Mouse (Mus musculus): ENCODE data around the gene Mapk8. TPM values are rescaled to one million over a fixed set of nuclear protein-coding genes. Genes with fewer than 3 reads are reported as not detected.

The Mapk8 gene
- polyA plus RNA-seq (2014; fragmentation: Nextera tagmentation; extraction: Ambion mirVana): 44.9 and 55.6 TPM in 2 replicates

- Histone ChIP-seq H3K4me2 (ENCODE audit: low read depth, low read length) (peak within 1 kb of the TSS; percentile 57), H3K27me3 (ENCODE audit: control insufficient read depth, insufficient read depth, low read length) (peaks cover 3% of the 10 kb centered on the region; the same call in 1 of the 2 replicates), H3K9ac (replicated peaks; ENCODE audit: low read depth, low read length) (peak within 1 kb of the TSS; percentile 93), H3K27ac (ENCODE audit: low read depth, low read length) (peak within 1 kb of the TSS; percentile 93), H3K4me1 (ENCODE audit: control insufficient read depth, insufficient read depth, low read length) (peaks cover 5% of the 10 kb centered on the region; the same call in 1 of the 2 replicates), H3K9me3 (ENCODE audit: control insufficient read depth, low read length) (no peaks in the 10 kb centered on the region), H3K36me3 (ENCODE audit: control insufficient read depth, insufficient read depth, low read length) (no peaks in the 10 kb centered on the region), H3K4me3 (ENCODE audit: low read depth, low read length) (peak within 1 kb of the TSS; percentile 86)
- peak; percentile 97 for ATAC-seq (ENCODE audit: low read depth)
- 1% methylated on average over 55 of the region's 70 CpGs for whole genome bisulfite sequencing
These were observed at the start of gene Mapk8 for GRCm38 (mm10) chr14:33447027-33447569. Gene Mapk8, minus strand, starts transcription at chr14:33447158.

GRCm38 (mm10) chr14:33495226-33495625 lies 48.3 kb upstream of the Mapk8 start:
- 69% methylated on average over 4 of the region's 4 CpGs for WGBS
- Histone ChIP-seq H3K9ac (replicated peaks; ENCODE audit: low read depth, low read length) (no peak overlapping the region), H3K4me3 (ENCODE audit: low read depth, low read length) (no peak overlapping the region), H3K9me3 (ENCODE audit: control insufficient read depth, low read length) (no peaks in the 10 kb centered on the region), H3K27me3 (ENCODE audit: control insufficient read depth, insufficient read depth, low read length) (no peaks in the 10 kb centered on the region), H3K27ac (ENCODE audit: low read depth, low read length) (no peak overlapping the region), H3K4me2 (ENCODE audit: low read depth, low read length) (no peak overlapping the region), H3K4me1 (ENCODE audit: control insufficient read depth, insufficient read depth, low read length) (no peaks in the 10 kb centered on the region), H3K36me3 (ENCODE audit: control insufficient read depth, insufficient read depth, low read length) (no peaks in the 10 kb centered on the region)
- no peak for ATAC-seq (ENCODE audit: low read depth)

GRCm38 (mm10) chr14:33487805-33488550 lies 41.0 kb upstream of the Mapk8 start:
- no peak overlapping the region for H3K27ac ChIP-seq (ENCODE audit: low read depth, low read length)
- 71% methylated on average over 15 of the region's 15 CpGs for WGBS
- no peak overlapping the region for H3K4me2 ChIP-seq (ENCODE audit: low read depth, low read length)
- no peaks in the 10 kb centered on the region for H3K9me3 ChIP-seq (ENCODE audit: control insufficient read depth, low read length)
- no peaks in the 10 kb centered on the region for H3K4me1 ChIP-seq (ENCODE audit: control insufficient read depth, insufficient read depth, low read length)
- H3K9ac ChIP-seq (replicated peaks; ENCODE audit: low read depth, low read length): no peak overlapping the region
- no peak for ATAC-seq (ENCODE audit: low read depth)
- no peaks in the 10 kb centered on the region for H3K27me3 ChIP-seq (ENCODE audit: control insufficient read depth, insufficient read depth, low read length)
- no peaks in the 10 kb centered on the region for H3K36me3 ChIP-seq (ENCODE audit: control insufficient read depth, insufficient read depth, low read length)
- H3K4me3 ChIP-seq (ENCODE audit: low read depth, low read length): no peak overlapping the region

- Histone ChIP-seq H3K36me3 (ENCODE audit: control insufficient read depth, insufficient read depth, low read length) (no peaks in the 10 kb centered on the region), H3K4me3 (ENCODE audit: low read depth, low read length) (no peak overlapping the region), H3K27me3 (ENCODE audit: control insufficient read depth, insufficient read depth, low read length) (no peaks in the 10 kb centered on the region), H3K9me3 (ENCODE audit: control insufficient read depth, low read length) (no peaks in the 10 kb centered on the region), H3K9ac (replicated peaks; ENCODE audit: low read depth, low read length) (no peak overlapping the region), H3K4me2 (ENCODE audit: low read depth, low read length) (no peak overlapping the region), H3K4me1 (ENCODE audit: control insufficient read depth, insufficient read depth, low read length) (peaks cover 4% of the 10 kb centered on the region; the same call in 1 of the 2 replicates), H3K27ac (ENCODE audit: low read depth, low read length) (no peak overlapping the region)
- 73% methylated on average over 3 of the region's 3 CpGs for WGBS
- no peak for ATAC-seq (ENCODE audit: low read depth)
These were observed 35.0 kb upstream of the Mapk8 start for GRCm38 (mm10) chr14:33481991-33482390.

- H3K36me3 ChIP-seq (ENCODE audit: control insufficient read depth, insufficient read depth, low read length): no peaks in the 10 kb centered on the region
- H3K27me3 ChIP-seq (ENCODE audit: control insufficient read depth, insufficient read depth, low read length): no peaks in the 10 kb centered on the region
- H3K4me1 ChIP-seq (ENCODE audit: control insufficient read depth, insufficient read depth, low read length): peaks cover 7% of the 10 kb centered on the region
- ATAC-seq (ENCODE audit: low read depth): no peak
- no peak overlapping the region for H3K4me3 ChIP-seq (ENCODE audit: low read depth, low read length)
- H3K9ac ChIP-seq (replicated peaks; ENCODE audit: low read depth, low read length): no peak overlapping the region
- WGBS: 24% methylated on average over 3 of the region's 3 CpGs
- H3K4me2 ChIP-seq (ENCODE audit: low read depth, low read length): no peak overlapping the region
- no peaks in the 10 kb centered on the region for H3K9me3 ChIP-seq (ENCODE audit: control insufficient read depth, low read length)
- H3K27ac ChIP-seq (ENCODE audit: low read depth, low read length): no peak overlapping the region
These were observed 29.3 kb upstream of the Mapk8 start for GRCm38 (mm10) chr14:33476094-33476760.

GRCm38 (mm10) chr14:33474461-33474860 lies 27.5 kb upstream of the Mapk8 start:
- peaks cover 3% of the 10 kb centered on the region; the same call in 1 of the 2 replicates for H3K4me1 ChIP-seq (ENCODE audit: control insufficient read depth, insufficient read depth, low read length)
- ATAC-seq (ENCODE audit: low read depth): no peak
- H3K4me3 ChIP-seq (ENCODE audit: low read depth, low read length): no peak overlapping the region
- H3K9me3 ChIP-seq (ENCODE audit: control insufficient read depth, low read length): no peaks in the 10 kb centered on the region
- no peak overlapping the region for H3K9ac ChIP-seq (replicated peaks; ENCODE audit: low read depth, low read length)
- WGBS: 61% methylated on average over 2 of the region's 2 CpGs
- no peaks in the 10 kb centered on the region for H3K36me3 ChIP-seq (ENCODE audit: control insufficient read depth, insufficient read depth, low read length)
- H3K27ac ChIP-seq (ENCODE audit: low read depth, low read length): no peak overlapping the region
- H3K27me3 ChIP-seq (ENCODE audit: control insufficient read depth, insufficient read depth, low read length): no peaks in the 10 kb centered on the region
- H3K4me2 ChIP-seq (ENCODE audit: low read depth, low read length): no peak overlapping the region

- no peak for ATAC-seq (ENCODE audit: low read depth)
- H3K27ac ChIP-seq (ENCODE audit: low read depth, low read length): no peak within 1 kb of the TSS
- H3K36me3 ChIP-seq (ENCODE audit: control insufficient read depth, insufficient read depth, low read length): no peaks in the 10 kb centered on the region
- H3K4me2 ChIP-seq (ENCODE audit: low read depth, low read length): no peak within 1 kb of the TSS
- peaks cover 3% of the 10 kb centered on the region; the same call in 1 of the 2 replicates for H3K4me1 ChIP-seq (ENCODE audit: control insufficient read depth, insufficient read depth, low read length)
- no peak within 1 kb of the TSS for H3K9ac ChIP-seq (replicated peaks; ENCODE audit: low read depth, low read length)
- no peaks in the 10 kb centered on the region for H3K27me3 ChIP-seq (ENCODE audit: control insufficient read depth, insufficient read depth, low read length)
- 55% methylated on average over 3 of the region's 3 CpGs for WGBS
- no peaks in the 10 kb centered on the region for H3K9me3 ChIP-seq (ENCODE audit: control insufficient read depth, low read length)
- H3K4me3 ChIP-seq (ENCODE audit: low read depth, low read length): no peak within 1 kb of the TSS
These were observed 24.4 kb upstream of the Mapk8 start, which contains the start of gene Frmpd2 for GRCm38 (mm10) chr14:33471331-33471730. Gene Frmpd2, plus strand, starts transcription at chr14:33471696.

GRCm38 (mm10) chr14:33467766-33468165 lies 20.8 kb upstream of the Mapk8 start:
- Histone ChIP-seq H3K36me3 (ENCODE audit: control insufficient read depth, insufficient read depth, low read length) (no peaks in the 10 kb centered on the region), H3K9ac (replicated peaks; ENCODE audit: low read depth, low read length) (no peak overlapping the region), H3K9me3 (ENCODE audit: control insufficient read depth, low read length) (no peaks in the 10 kb centered on the region), H3K27ac (ENCODE audit: low read depth, low read length) (no peak overlapping the region), H3K4me2 (ENCODE audit: low read depth, low read length) (no peak overlapping the region), H3K4me1 (ENCODE audit: control insufficient read depth, insufficient read depth, low read length) (no peaks in the 10 kb centered on the region), H3K27me3 (ENCODE audit: control insufficient read depth, insufficient read depth, low read length) (no peaks in the 10 kb centered on the region), H3K4me3 (ENCODE audit: low read depth, low read length) (no peak overlapping the region)
- 74% methylated on average over 6 of the region's 6 CpGs for WGBS
- no peak for ATAC-seq (ENCODE audit: low read depth)

GRCm38 (mm10) chr14:33463658-33464057 lies 16.7 kb upstream of the Mapk8 start:
- Histone ChIP-seq H3K4me2 (ENCODE audit: low read depth, low read length) (no peak overlapping the region), H3K4me3 (ENCODE audit: low read depth, low read length) (no peak overlapping the region), H3K27ac (ENCODE audit: low read depth, low read length) (no peak overlapping the region), H3K27me3 (ENCODE audit: control insufficient read depth, insufficient read depth, low read length) (no peaks in the 10 kb centered on the region), H3K36me3 (ENCODE audit: control insufficient read depth, insufficient read depth, low read length) (no peaks in the 10 kb centered on the region), H3K9me3 (ENCODE audit: control insufficient read depth, low read length) (no peaks in the 10 kb centered on the region), H3K4me1 (ENCODE audit: control insufficient read depth, insufficient read depth, low read length) (no peaks in the 10 kb centered on the region), H3K9ac (replicated peaks; ENCODE audit: low read depth, low read length) (no peak overlapping the region)
- 65% methylated on average over 3 of the region's 3 CpGs for WGBS
- no peak for ATAC-seq (ENCODE audit: low read depth)

Measured in neural tube, embryonic 14.5 days (tissue).